Mouse (Mus musculus) granulocyte monocyte progenitor cell, adult 5-6 weeks (primary cell): Measurements from ENCODE around the gene Fam213a. TPM values are rescaled to one million over a fixed set of nuclear protein-coding genes. Genes with fewer than 3 reads are reported as not detected.

Source experiments
- ATAC-seq: replicated peaks from 2 replicates; pipeline ENCODE4 v1.8.0; 2016; ENCODE audit warnings: mild to moderate bottlenecking, moderate TSS enrichment, inconsistent platforms; ENCODE audit not compliant: poor library complexity, severe bottlenecking
- total RNA-seq, 2 experiments: library from RNA; stranded (forward) in 1 of 2; stranded (reverse) in 1 of 2; fragments of 200-712, 200-1000 nt in 1 of 2; fragments of >200 nt in 1 of 2; fragmentation: Nextera tagmentation in 1 of 2; gene quantifications; 2 replicates each; pipeline ENCODE4 v1.2.3; 2014 to 2017

Fam213a gene
- total RNA-seq, 2 experiments from 2014 or later = 7.5 to 11.6 TPM

DNA sequence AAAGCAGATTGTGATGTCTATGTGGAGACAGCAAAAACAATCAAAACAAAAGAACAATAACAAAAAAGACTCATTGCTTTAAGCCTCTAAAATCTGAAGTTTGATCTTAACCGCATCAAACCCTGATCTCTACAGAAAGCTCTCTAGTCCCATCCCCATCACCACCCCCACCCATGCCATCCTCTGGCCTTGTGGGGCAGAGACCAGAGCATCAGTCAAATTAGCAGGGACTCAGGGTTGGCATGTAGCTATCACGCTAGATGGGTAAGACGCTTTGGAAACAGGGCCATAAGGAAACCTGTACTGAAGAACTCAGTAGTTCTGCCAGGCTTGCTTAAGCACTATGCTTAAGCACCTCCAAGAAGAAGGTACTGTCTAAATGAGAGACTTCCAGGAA is 49.4 kb downstream of the Fam213a start:
- ATAC-seq = no peak

- no peak for ATAC-seq
Observed at GRCm38 (mm10) chr14:40963501-40964213, 49.9 kb downstream of the Fam213a start.

DNA sequence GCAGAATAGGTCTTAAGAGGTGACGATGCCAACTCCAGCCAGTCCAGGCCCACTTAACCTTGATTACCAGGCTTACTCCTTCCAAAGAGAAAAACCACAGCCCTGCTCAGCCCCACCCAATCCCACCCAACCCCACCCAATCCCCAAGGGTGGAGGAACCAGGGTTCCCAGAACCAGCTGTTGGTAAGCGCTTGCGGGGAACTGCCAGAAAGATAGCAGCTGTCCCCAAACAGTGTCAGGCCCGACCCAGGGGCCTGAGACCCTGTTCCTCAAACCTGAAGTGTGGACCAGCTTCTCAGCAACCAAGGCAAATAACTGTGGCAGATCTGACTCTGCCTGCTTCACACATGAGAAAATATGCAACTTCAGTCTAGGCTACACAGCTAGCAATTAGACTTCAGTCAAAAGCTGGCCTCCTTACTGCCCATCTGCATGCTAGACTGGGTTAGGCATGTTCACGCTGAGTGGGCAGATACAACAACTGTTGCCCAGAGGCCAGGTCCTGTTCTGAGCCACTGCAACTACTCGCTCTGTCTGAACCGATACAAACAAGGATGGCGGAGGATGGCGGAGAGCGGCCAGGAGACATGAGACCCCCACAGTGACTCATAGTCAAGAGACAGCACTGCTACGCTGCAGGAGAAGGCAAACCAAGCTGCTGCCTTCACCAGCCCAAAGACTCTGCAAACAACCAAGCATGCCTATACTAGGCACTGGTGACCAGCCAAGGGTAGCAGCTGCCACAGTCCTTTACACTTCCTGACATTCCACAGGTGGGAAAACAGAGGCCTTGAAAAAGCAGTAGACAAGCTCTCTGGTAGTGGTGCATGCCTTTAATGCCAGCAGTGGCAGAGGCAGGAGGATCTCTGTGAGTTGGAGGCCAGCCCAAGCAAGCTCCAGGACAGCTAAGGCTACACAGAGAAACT is 51.0 kb downstream of the Fam213a start:
- ATAC-seq = no peak

GRCm38 (mm10) chr14:40960237-40960636 is 53.4 kb downstream of the Fam213a start:
- no peak for ATAC-seq

GRCm38 (mm10) chr14:40959586-40959985 is 54.0 kb downstream of the Fam213a start:
- ATAC-seq = 0 out of 2 replicates have a peak, but pooled peaks have one; percentile 5

- peak; percentile 2; the same call in 1 of the 2 replicates for ATAC-seq
Observed at GRCm38 (mm10) chr14:40958986-40959381, 54.6 kb downstream of the Fam213a start.

DNA sequence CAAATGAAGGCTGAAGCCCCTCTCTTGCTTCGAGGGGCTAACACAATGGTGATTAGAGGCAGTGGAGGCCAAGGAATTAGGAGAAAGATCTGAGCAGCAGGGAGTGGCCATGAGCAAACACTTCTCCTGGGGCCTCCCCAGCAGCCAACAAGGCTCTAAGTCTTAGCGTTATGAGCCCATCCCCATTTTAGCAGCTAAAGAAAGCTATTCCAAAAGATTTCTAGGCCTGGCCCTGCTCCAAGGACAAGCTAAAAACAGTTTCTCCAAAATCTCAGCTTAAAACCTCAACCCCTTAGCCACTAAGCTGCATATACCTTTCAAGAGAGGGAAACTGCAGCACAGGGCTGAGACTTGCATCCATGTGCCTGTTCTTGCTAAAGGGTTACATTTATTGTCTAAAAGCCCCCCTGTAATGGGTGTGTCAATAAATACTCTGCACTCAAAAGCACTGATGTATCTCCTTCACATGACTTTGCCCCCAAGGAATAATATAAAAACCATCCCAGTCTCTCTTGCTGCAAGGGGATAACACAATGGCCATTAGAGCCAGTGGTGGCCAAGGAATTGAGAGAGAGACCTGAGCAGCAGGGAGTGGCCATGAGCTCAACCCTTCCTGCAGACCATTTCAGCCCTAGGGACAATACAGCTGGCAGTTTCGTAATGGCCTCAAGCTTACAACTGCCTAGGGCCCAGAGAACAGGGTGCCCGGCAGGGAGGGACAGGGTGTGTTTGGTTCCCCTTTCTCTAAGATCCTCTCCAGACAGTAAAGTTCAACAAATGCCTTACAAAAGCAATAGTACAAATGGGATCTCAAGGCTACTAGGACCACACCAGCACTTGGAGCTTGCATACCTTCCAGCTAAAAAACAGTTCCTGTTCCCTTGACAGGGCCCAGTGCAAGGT is 55.3 kb downstream of the Fam213a start:
- ATAC-seq = peak; percentile 62

DNA sequence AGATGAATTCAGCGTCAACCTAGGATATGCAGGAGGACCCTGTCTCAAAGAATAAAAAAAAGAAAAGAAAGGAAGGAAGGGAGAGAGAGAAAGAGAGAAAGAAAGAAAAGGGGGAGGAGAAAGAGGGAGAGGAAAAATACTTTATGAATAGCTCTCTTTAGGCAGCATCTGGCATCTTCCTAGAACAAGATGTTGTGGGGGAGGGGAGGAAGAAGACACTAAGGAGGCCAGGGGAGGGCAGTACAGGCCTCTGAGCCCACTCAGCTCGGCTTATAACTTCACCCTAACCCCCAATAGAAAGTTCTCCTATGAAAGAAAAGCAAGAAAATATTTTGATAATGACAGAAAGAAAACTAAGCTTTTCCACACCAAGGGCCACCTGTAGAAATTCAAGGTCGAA is 56.0 kb downstream of the Fam213a start:
- ATAC-seq = no peak

DNA sequence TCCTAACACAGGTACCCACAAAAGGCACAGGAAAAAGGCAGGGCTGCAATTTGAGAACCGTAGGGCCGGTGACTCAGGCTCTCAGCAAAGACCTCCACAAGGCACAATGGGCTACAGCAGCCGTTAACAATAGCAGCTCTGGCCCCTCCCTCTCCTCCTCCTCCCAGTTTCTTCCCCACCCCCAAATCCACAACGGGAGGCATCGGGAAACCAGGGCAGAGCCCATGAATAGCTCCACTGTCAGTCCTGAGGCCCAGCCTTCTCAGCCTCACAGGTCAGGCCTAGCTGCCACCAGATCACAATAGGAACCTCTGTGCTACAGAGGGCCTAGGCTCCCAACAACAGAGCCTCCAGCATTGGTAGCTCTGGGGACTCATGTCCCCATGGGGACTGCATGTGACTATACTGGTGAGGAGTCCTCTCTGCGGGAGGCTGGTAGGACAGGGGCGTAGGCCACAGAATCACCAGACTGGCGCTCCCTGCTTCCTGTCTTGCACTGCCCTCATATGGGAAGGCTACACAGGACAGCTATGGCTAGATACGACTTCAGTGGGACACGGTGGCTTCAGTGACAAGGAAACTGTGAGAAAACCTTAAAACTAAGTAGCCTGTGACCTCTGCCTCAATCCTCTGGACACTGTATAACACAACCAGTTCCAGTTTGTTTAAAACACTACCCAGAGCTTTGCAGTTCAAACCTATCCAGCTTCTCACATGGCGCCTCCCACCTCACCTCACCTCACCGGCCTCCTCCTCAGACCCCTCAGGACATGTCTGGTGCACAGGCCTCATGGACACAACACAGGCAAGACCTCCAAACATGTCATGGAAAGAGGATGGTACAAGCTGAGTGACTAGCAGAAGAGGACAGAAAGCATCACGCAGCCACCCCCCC is 57.1 kb downstream of the Fam213a start:
- ATAC-seq = peak; percentile 42

GRCm38 (mm10) chr14:40955596-40956251 is 57.9 kb downstream of the Fam213a start:
- peak; percentile 43 for ATAC-seq

DNA sequence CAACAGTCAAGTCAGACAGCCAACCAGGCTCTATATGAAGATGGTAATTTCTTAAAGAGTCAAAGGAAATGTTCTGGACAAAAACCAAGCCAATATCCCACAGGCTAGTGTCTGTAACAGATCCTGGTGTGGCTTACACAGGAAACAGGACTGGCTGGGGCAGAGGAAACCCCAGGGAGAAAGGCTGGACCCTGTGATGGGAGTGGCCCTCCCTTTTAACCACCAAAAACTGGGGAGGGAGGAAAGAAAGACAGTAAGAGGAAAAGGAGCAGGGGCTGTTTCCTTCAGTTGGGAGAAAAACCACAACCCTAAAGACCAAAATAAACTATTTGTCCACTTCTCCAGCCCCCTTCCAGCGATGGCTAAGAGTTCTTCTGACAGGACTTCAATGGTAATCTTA is 58.4 kb downstream of the Fam213a start:
- peak; percentile 6 for ATAC-seq

DNA sequence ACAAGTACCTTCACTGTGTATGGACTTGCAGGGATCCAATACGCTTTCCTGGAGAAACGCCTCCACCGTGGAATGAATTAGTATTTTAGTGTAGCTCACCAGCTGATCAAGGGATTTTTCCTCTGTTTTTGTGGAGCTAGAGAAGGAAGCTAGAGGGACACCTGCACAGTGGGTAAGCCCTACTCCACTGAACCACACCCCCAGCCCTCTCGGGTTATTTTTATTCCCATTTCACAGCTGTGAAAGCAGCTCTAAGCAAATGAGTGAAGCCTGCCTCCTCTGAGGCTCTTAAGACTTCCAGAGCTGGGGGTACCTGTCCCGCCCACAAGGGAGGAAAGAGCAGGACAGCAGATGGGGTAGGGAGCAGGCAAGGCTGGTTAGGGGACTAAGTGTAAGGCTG is 60.2 kb downstream of the Fam213a start:
- ATAC-seq = no peak

DNA sequence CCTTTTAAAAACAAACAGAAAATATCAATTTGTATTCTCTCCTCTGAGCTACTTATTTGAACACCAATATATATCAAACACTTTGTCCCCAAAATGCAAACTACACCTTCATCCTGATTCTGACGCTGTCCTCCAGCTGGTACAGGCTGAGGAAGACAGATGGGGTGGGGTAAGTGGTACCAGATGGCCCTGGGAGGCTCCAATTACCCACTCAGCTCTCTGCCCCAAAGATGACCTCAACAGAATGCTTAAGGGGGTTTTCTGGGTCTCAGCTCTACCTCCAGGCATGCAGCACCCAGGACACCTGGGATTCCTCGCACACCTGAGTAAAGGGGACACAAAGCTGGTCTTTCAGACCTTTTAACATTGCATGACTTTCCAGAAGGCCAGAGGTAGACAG is 60.9 kb downstream of the Fam213a start:
- ATAC-seq = no peak

DNA sequence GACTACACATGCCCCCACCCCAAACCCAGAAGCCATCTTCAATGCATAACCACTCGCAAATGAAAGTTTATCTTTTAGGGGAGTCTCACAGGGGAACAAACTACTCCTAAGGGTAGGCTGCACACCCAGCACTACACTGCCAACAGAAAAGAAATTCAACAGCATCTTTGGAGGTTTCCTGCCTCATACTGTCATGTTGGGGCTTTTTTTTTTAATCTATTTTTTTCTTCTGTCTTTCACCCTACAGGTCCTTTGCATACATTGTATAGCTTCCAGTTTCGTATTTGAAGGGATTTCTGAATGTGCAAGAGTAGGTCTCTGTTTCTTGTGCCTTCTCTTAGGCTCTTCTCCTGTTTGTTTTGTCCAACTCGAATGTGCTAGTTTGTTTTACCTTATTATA is 61.3 kb downstream of the Fam213a start:
- ATAC-seq = no peak

DNA sequence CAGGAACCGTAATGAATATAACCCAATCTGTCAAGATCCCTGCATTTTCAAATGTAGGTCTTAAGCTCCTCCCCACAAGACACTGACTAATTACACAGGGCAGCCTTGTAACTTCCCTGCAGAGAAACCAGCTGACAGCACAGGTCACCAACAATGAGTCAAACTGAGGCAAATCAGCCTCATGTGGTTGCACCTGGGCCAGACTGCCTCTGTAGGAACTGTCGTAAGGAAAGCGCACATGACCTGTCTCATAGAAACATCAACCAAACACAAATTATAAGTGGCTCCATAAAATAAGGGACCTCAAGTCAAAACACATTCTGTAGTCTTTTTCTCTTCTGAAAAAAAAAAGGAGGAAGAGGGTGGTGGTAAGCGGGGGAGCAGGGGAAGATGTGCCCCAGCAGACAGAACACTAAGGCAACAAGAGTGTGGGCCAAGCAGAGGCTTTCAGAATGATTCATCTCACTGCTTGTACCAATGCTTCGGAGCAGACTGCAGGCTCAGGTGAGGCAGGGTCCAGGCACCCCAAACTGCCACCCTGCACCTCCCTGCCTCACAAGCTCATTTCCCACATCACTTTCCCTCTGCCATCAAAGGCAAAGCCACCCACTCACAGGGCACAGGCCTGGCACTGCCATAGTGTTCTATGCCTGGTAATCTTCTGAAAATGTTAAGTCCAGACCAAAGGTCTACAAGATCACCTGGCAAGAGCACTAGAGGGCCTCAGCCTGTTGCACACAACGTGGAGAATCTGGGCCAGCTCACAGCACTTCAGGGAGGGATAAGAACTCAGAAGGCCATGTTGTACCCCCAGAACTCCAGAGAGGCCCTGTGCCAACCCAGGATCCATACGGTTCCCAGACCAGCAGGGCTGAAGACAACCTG is 63.6 kb downstream of the Fam213a start:
- ATAC-seq = peak; percentile 26

GRCm38 (mm10) chr14:40949047-40949446 is 64.5 kb downstream of the Fam213a start:
- ATAC-seq = no peak

GRCm38 (mm10) chr14:40948522-40948921 is 65.1 kb downstream of the Fam213a start:
- ATAC-seq = no peak
